Mouse (Mus musculus) heart, embryonic 12.5 days (tissue): ENCODE measurements at regions not wholly inside any gene's neighbourhood (a gene's known extent, or its start where the extent isn't known, plus 50 kb on each side); places are given as distances from the start of the nearest gene placed in this dataset.

ENCODE experiments used
- ATAC-seq: fragments of 200-750 bp; cut with Nextera tagmentation; 2 replicates; pipeline ENCODE4 v1.8.0; 2017; ENCODE audit warnings: moderate TSS enrichment, moderate library complexity; ENCODE audit not compliant: insufficient number of reproducible peaks, low FRiP score
- H3K27ac ChIP-seq: fragments of 300-500 bp; sonication (generic); 2 replicates; pipeline ENCODE4 v1.5.1; 2016; ENCODE audit warnings: mild to moderate bottlenecking, moderate library complexity; ENCODE audit not compliant: poor library complexity, severe bottlenecking
- H3K27me3 ChIP-seq: fragments of 300-500 bp; sonication (generic); replicated peaks from 2 replicates; pipeline ENCODE4 v1.6.1; 2016; ENCODE audit warnings: mild to moderate bottlenecking, moderate library complexity
- H3K36me3 ChIP-seq: fragments of 300-500 bp; sonication (generic); 2 replicates; pipeline ENCODE4 v1.6.1; 2016; ENCODE audit warnings: mild to moderate bottlenecking, moderate library complexity
- H3K4me1 ChIP-seq: fragments of 300-500 bp; sonication (generic); replicated peaks from 2 replicates; pipeline ENCODE4 v1.6.1; 2016; ENCODE audit warnings: mild to moderate bottlenecking
- H3K4me2 ChIP-seq: fragments of 300-500 bp; sonication (generic); 2 replicates; pipeline ENCODE4 v1.6.1; 2016; ENCODE audit warnings: mild to moderate bottlenecking, moderate library complexity
- H3K4me3 ChIP-seq: fragments of 300-500 bp; sonication (generic); 2 replicates; pipeline ENCODE4 v1.5.1; 2016; ENCODE audit warnings: mild to moderate bottlenecking
- H3K9ac ChIP-seq: fragments of 300-500 bp; sonication (generic); 2 replicates; pipeline ENCODE4 v1.6.1; 2016; ENCODE audit warnings: mild to moderate bottlenecking, moderate library complexity
- H3K9me3 ChIP-seq: fragments of 300-500 bp; sonication (generic); replicated peaks from 2 replicates; pipeline ENCODE4 v1.6.1; 2016; ENCODE audit warnings: mild to moderate bottlenecking, moderate library complexity
- WGBS: fragments of 180-500 bp; shearing (Covaris S2); methylation state at CpG from one replicate; pipeline ENCODE4 v1.1.7; 2016; 5-methylcytosine and 5-hydroxymethylcytosine counted together

DNA sequence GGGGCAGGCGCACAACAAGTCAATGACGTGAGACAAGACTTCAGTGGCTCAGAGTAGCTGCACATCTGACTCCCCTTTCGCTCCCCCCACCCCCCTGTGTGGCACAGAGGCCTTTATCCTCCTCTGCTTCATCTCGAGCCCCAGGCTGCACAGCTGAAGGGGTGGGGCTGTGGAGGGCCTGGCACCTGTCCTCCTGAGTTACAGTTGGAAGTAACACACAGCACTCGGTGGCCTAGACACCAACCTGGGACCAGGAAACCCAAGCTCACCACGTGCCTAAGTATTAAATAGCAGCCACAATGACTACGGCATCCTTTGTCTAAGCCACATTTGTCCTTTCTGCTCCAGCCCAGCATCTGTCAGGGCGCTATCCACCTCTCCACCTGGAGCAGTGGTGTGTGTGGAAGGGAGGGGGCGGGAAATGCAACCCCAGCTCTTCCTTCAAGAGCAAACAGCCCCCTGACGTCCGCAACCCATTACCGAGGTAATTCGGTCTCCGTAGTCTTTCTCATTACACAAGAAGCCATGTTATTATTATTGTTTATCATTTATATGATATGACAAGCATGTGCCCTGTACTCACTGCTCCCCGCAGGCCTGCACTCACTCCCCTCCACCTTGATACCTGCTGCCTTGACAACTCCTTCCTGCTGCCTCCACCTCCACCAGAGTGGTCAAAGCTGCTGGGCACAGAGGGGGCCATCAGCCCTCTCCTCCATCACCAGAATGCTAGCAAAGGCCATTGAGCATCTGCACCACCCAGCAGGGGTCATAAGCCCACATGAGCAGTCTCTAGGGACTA is 73.7 kb upstream of the Igsf21 start:
- 68% methylated on average over 15 of the region's 15 CpGs for WGBS
- Histone ChIP-seq H3K4me1 (no peaks in the 10 kb centered on the region), H3K27me3 (0 out of 2 replicates have a peak, but pooled peaks cover 3% of the 10 kb centered on the region), H3K4me3 (no peak overlapping the region), H3K9ac (no peak overlapping the region), H3K27ac (no peak overlapping the region), H3K9me3 (peaks cover 31% of the 10 kb centered on the region), H3K4me2 (no peak overlapping the region), H3K36me3 (no peaks in the 10 kb centered on the region)
- ATAC-seq = no peak

DNA sequence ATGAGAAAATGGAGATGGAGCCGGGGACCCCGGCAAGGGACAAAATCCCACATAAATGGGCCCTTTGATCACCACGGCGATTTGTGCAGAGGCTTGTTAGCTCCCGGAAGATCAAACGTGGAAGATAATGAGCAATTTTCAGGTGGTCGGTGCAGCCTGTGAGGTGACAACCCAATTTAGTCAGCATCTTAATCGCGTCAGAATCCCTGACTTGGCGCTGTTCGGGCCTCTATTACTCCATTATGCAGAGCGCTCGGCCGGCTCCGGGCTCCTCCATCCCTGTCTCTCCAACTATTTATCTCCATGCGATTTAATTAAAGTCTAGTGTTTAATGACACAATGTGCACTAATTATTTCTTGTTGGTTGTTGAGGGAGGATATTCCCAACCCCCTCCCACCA is 66.1 kb upstream of the Igsf21 start:
- no peak overlapping the region for H3K27ac ChIP-seq
- no peak overlapping the region for H3K4me2 ChIP-seq
- no peaks in the 10 kb centered on the region for H3K27me3 ChIP-seq
- no peak overlapping the region for H3K9ac ChIP-seq
- no peak for ATAC-seq
- peaks cover 9% of the 10 kb centered on the region; the same call in 1 of the 2 replicates for H3K9me3 ChIP-seq
- no peak overlapping the region for H3K4me3 ChIP-seq
- H3K36me3 ChIP-seq = no peaks in the 10 kb centered on the region
- 84% methylated on average over 16 of the region's 16 CpGs for WGBS
- H3K4me1 ChIP-seq = no peaks in the 10 kb centered on the region

DNA sequence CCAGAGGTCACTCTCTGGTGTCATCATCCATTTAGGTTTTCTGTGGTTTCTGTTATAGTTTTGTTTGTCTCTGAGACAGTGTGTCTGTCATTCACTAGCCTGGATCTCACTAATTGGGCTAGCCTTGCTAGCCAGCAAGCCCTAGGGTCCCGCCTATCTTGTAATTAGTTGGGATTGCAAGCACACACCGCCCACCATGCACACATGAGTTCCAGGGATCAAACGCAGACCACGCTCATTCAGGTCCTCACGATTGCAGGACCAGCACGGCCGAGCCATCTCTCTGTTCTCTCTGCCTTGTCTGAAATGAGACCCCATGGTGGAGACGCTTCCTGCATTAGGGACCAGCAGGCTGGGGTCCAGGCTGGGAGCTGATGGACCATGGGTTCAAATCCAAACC is 60.9 kb upstream of the Igsf21 start:
- WGBS = 82% methylated on average over 8 of the region's 8 CpGs
- no peak overlapping the region for H3K4me2 ChIP-seq
- ATAC-seq = no peak
- no peaks in the 10 kb centered on the region for H3K36me3 ChIP-seq
- no peak overlapping the region for H3K4me3 ChIP-seq
- H3K27me3 ChIP-seq = no peaks in the 10 kb centered on the region
- H3K27ac ChIP-seq = no peak overlapping the region
- no peaks in the 10 kb centered on the region for H3K4me1 ChIP-seq
- H3K9ac ChIP-seq = no peak overlapping the region
- peaks cover 19% of the 10 kb centered on the region for H3K9me3 ChIP-seq

DNA sequence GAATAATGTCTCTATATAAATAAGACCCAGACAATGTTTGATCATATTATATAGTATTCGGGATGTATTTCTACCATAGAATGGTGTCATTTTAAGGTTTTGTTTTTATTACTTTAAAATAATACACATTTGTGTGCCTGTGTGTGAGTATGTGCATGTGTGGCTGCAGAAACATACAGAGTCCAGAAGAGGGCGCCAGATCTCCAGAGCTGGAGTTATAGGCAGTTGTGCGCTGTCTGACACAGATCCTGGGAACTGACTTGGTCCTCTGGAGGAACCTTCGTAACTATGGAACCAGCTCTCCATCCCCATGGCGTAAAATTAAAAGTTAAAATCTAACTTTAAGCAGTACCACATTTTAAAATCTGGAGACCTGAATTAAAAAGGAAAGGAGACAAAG is 58.4 kb upstream of the Igsf21 start:
- Histone ChIP-seq H3K27ac (no peak overlapping the region), H3K4me2 (no peak overlapping the region), H3K4me3 (no peak overlapping the region), H3K9ac (no peak overlapping the region), H3K27me3 (no peaks in the 10 kb centered on the region), H3K36me3 (no peaks in the 10 kb centered on the region), H3K4me1 (no peaks in the 10 kb centered on the region), H3K9me3 (peaks cover 14% of the 10 kb centered on the region)
- ATAC-seq = no peak
- WGBS = 68% methylated on average over 5 of the region's 5 CpGs

DNA sequence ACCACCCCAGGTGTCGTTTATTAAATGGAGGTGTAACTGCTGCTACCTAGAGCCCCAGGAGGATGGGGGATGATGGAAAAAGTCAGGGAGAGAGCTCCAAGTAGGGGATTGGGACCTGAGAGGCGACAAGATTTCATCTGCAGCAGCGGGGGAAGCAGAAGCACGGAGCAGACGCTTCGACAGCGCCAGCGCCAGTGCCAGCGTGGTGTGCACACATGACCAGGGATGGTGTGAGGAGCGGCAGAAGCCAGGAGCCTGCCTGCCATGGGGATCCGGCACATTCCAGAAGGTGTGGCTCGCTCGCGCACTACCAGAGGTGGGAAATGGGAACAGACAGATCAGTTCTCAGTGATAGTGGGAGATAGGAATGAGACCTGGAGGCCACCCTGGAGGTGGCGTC is 55.1 kb upstream of the Igsf21 start:
- H3K4me2 ChIP-seq = no peak overlapping the region
- WGBS = 78% methylated on average over 15 of the region's 15 CpGs
- no peak overlapping the region for H3K9ac ChIP-seq
- no peaks in the 10 kb centered on the region for H3K4me1 ChIP-seq
- no peak overlapping the region for H3K27ac ChIP-seq
- ATAC-seq = no peak
- no peaks in the 10 kb centered on the region for H3K36me3 ChIP-seq
- peaks cover 5% of the 10 kb centered on the region; the same call in 1 of the 2 replicates for H3K27me3 ChIP-seq
- H3K4me3 ChIP-seq = no peak overlapping the region
- H3K9me3 ChIP-seq = peaks cover 13% of the 10 kb centered on the region

DNA sequence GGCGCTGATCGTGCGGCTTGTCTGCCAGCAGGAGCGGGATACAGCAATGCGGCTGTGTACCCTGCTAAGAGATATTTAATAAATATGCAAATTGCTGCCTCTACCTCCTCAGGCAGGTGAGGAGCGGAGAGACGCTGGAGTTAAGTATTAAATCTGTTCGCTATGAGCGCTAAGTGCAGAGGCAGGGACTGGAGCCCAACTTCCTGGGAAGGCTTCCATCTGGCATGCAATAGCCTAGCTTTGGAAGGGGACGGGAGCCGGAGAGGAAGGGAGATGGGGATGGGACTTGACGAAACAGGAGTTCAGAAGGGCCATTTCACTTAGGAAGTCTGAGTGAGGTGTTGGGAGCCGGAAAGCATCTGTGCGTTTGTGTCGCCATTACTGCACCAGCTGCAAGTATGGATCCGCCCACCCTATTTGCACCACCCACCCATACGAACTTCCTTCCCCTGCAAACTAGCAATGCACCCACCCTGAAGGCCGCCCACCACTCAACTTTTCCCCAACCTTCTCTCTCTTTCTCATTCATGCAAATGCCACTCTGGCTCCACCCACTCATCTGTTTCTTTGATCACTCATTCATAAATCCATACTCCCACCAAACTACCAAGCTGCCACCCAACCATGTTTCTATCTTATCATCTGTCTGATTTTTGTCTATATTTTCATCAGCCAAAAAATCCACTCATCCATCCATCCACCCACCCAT is 51.5 kb upstream of the Igsf21 start:
- H3K27ac ChIP-seq = no peak overlapping the region
- no peak overlapping the region for H3K4me3 ChIP-seq
- H3K36me3 ChIP-seq = no peaks in the 10 kb centered on the region
- H3K9ac ChIP-seq = no peak overlapping the region
- 72% methylated on average over 18 of the region's 18 CpGs for WGBS
- H3K4me2 ChIP-seq = no peak overlapping the region
- no peaks in the 10 kb centered on the region for H3K9me3 ChIP-seq
- H3K4me1 ChIP-seq = no peaks in the 10 kb centered on the region
- no peak for ATAC-seq
- H3K27me3 ChIP-seq = peaks cover 5% of the 10 kb centered on the region; the same call in 1 of the 2 replicates
